Mouse (Mus musculus) neural tube, embryonic 15.5 days (tissue): Measurements from ENCODE around the gene Sppl2a. TPM values are rescaled to one million over a fixed set of nuclear protein-coding genes. Genes with fewer than 3 reads are reported as not detected.

ENCODE experiments used
- ATAC-seq: fragments of 200-750 bp; cut with Nextera tagmentation; 2 replicates; pipeline ENCODE4 v1.8.0; 2017; ENCODE audit warnings: mild to moderate bottlenecking, moderate TSS enrichment, moderate library complexity; ENCODE audit not compliant: low FRiP score
- H3K27ac ChIP-seq: fragments of 300-500 bp; sonication (generic); replicated peaks from 2 replicates; pipeline ENCODE4 v1.5.1; 2015; ENCODE audit warnings: mild to moderate bottlenecking, inconsistent platforms
- H3K27me3 ChIP-seq: fragments of 300-500 bp; sonication (generic); replicated peaks from 2 replicates; pipeline ENCODE4 v1.6.1; 2015; ENCODE audit warnings: inconsistent platforms
- H3K36me3 ChIP-seq: fragments of 300-500 bp; sonication (generic); 2 replicates; pipeline ENCODE4 v1.6.1; 2015; ENCODE audit warnings: inconsistent platforms
- H3K4me1 ChIP-seq: fragments of 300-500 bp; sonication (generic); 2 replicates; pipeline ENCODE4 v1.6.1; 2015; ENCODE audit warnings: inconsistent platforms
- H3K4me2 ChIP-seq: fragments of 300-500 bp; sonication (generic); 2 replicates; pipeline ENCODE4 v1.6.1; 2015; ENCODE audit warnings: inconsistent platforms, mild to moderate bottlenecking, moderate library complexity
- H3K4me3 ChIP-seq: fragments of 300-500 bp; sonication (generic); replicated peaks from 2 replicates; pipeline ENCODE4 v1.5.1; 2015; ENCODE audit warnings: mild to moderate bottlenecking, inconsistent platforms
- H3K9ac ChIP-seq: fragments of 300-500 bp; sonication (generic); replicated peaks from 2 replicates; pipeline ENCODE4 v1.6.1; 2015; ENCODE audit warnings: mild to moderate bottlenecking, inconsistent platforms
- H3K9me3 ChIP-seq: fragments of 300-500 bp; sonication (generic); replicated peaks from 2 replicates; pipeline ENCODE4 v1.6.1; 2016; ENCODE audit warnings: inconsistent platforms
- WGBS: fragments of 180-500 bp; shearing (Covaris S2); methylation state at CpG from one replicate; pipeline ENCODE4 v1.1.7; 2015; ENCODE audit warnings: mixed read lengths; 5-methylcytosine and 5-hydroxymethylcytosine counted together
- microRNA-seq: library from miRNA; unstranded; fragments of <30 nt; microRNA quantifications from one replicate; pipeline ENCODE4, GENCODE M21; 2017
- polyA plus RNA-seq: library from polyadenylated mRNA; unstranded; fragments of >200 nt; fragmentation: Nextera tagmentation; extraction: Ambion mirVana; gene quantifications from 2 replicates; pipeline ENCODE4 v1.2.1, GENCODE M21; 2015

Sppl2a gene
- polyA plus RNA-seq, 1 experiment from 2014 or later = 30.7 TPM

- WGBS = 96% methylated on average over 3 of the region's 3 CpGs
- Histone ChIP-seq H3K27ac (no peak overlapping the region), H3K9ac (no peak overlapping the region), H3K4me3 (no peak overlapping the region), H3K36me3 (no peaks in the 10 kb centered on the region), H3K4me1 (no peaks in the 10 kb centered on the region), H3K9me3 (no peaks in the 10 kb centered on the region), H3K27me3 (no peaks in the 10 kb centered on the region), H3K4me2 (no peak overlapping the region)
- no peak for ATAC-seq
Observed at GRCm38 (mm10) chr2:126865026-126865425, 68.0 kb downstream of the Sppl2a start.

- no peak overlapping the region for H3K4me3 ChIP-seq
- no peaks in the 10 kb centered on the region for H3K9me3 ChIP-seq
- no peak overlapping the region for H3K4me2 ChIP-seq
- H3K9ac ChIP-seq = no peak overlapping the region
- H3K27ac ChIP-seq = no peak overlapping the region
- 87% methylated on average over 4 of the region's 4 CpGs for WGBS
- peaks cover 40% of the 10 kb centered on the region for H3K36me3 ChIP-seq
- no peaks in the 10 kb centered on the region for H3K4me1 ChIP-seq
- ATAC-seq = no peak
- H3K27me3 ChIP-seq = no peaks in the 10 kb centered on the region
Observed at GRCm38 (mm10) chr2:126844751-126845150, 88.3 kb downstream of the Sppl2a start.

Small RNA genes lying within 50 kb of the gene (microRNA-seq; reads per million reads assigned to microRNA genes)
- gene Mir3473g = not detected

Other genes starting within 250 kb of the Sppl2a start
- gene Usp8, start 225.9 kb downstream of the Sppl2a start, polyA plus RNA-seq = 30.1 and 33.2 TPM in 2 replicates
- 2.1 and 2.6 TPM in 2 replicates for gene Usp50, start 149.8 kb downstream of the Sppl2a start, polyA plus RNA-seq
- 28.5 and 38.1 TPM in 2 replicates for gene Trpm7, start 57.0 kb downstream of the Sppl2a start, polyA plus RNA-seq
- 11.4 and 11.8 TPM in 2 replicates for gene Ap4e1, start 75.5 kb upstream of the Sppl2a start, polyA plus RNA-seq
- gene Blvra, start 137.4 kb upstream of the Sppl2a start, polyA plus RNA-seq = 34.4 and 40.9 TPM in 2 replicates
- 10.2 and 26.5 TPM in 2 replicates for gene Ncaph, start 200.7 kb upstream of the Sppl2a start, polyA plus RNA-seq
- gene Itpripl1, start 210.2 kb upstream of the Sppl2a start, polyA plus RNA-seq = 12.1 and 14.8 TPM in 2 replicates